Mouse (Mus musculus) intestine, embryonic 14.5 days (tissue): ENCODE measurements at regions not wholly inside any gene's neighbourhood (a gene's known extent, or its start where the extent isn't known, plus 50 kb on each side); places are given as distances from the start of the nearest gene placed in this dataset.

Source experiments
- ATAC-seq: fragments of 200-750 bp; cut with Nextera tagmentation; replicated peaks from 2 replicates; pipeline ENCODE4 v1.8.0; 2017; ENCODE audit warnings: low read depth, moderate number of reproducible peaks, moderate TSS enrichment, moderate library complexity; ENCODE audit not compliant: low FRiP score, low TSS enrichment
- DNase-seq: peaks from one replicate; pipeline ENCODE4 v3.0.0-alpha.2; 2018; ENCODE audit warnings: low spot score
- H3K27ac ChIP-seq: fragments of 300-500 bp; sonication (generic); 2 replicates; pipeline ENCODE4 v1.5.1; 2014; ENCODE audit warnings: low read depth, mild to moderate bottlenecking, control low read depth
- H3K27me3 ChIP-seq: fragments of 300-500 bp; sonication (generic); replicated peaks from 2 replicates; pipeline ENCODE4 v1.6.1; 2014; ENCODE audit warnings: low read length, control low read depth; ENCODE audit not compliant: control insufficient read depth, insufficient read depth
- H3K36me3 ChIP-seq: fragments of 300-500 bp; sonication (generic); 2 replicates; pipeline ENCODE4 v1.6.1; 2014; ENCODE audit warnings: low read length, control low read depth; ENCODE audit not compliant: control insufficient read depth, insufficient read depth
- H3K4me1 ChIP-seq: fragments of 300-500 bp; sonication (generic); replicated peaks from 2 replicates; pipeline ENCODE4 v1.6.1; 2014; ENCODE audit warnings: low read length, control low read depth, mixed read lengths; ENCODE audit not compliant: control insufficient read depth, insufficient read depth
- H3K4me2 ChIP-seq: fragments of 300-500 bp; sonication (generic); 2 replicates; pipeline ENCODE4 v1.6.1; 2014; ENCODE audit warnings: low read length
- H3K4me3 ChIP-seq: fragments of 300-500 bp; sonication (generic); 2 replicates; pipeline ENCODE4 v1.5.1; 2014; ENCODE audit warnings: low read depth, low read length, control low read depth, mixed read lengths
- H3K9ac ChIP-seq: fragments of 300-500 bp; sonication (generic); 2 replicates; pipeline ENCODE4 v1.6.1; 2014; ENCODE audit warnings: mild to moderate bottlenecking, low read length
- H3K9me3 ChIP-seq: fragments of 300-500 bp; sonication (generic); 2 replicates; pipeline ENCODE4 v1.6.1; 2016; ENCODE audit warnings: low read length, control low read depth; ENCODE audit not compliant: control insufficient read depth
- WGBS: fragments of 180-500 bp; shearing (Covaris S2); extraction: QIAGEN DNeasy Blood & Tissue Kit; methylation state at CpG from one replicate; pipeline ENCODE4 v1.1.7; 2014; 5-methylcytosine and 5-hydroxymethylcytosine counted together

GRCm38 (mm10) chr2:137827814-137828374, 428.5 kb upstream of the Btbd3 start:
- Histone ChIP-seq H3K9me3 (no peaks in the 10 kb centered on the region), H3K4me3 (no peak overlapping the region), H3K4me1 (no peaks in the 10 kb centered on the region), H3K9ac (no peak overlapping the region), H3K4me2 (no peak overlapping the region), H3K27me3 (no peaks in the 10 kb centered on the region), H3K36me3 (no peaks in the 10 kb centered on the region), H3K27ac (no peak overlapping the region)
- no peak for ATAC-seq
- 75% methylated on average over 8 of the region's 8 CpGs for WGBS
- DNase-seq = no peak

- ATAC-seq = no peak
- H3K9me3 ChIP-seq = no peaks in the 10 kb centered on the region
- no peaks in the 10 kb centered on the region for H3K36me3 ChIP-seq
- H3K27ac ChIP-seq = no peak overlapping the region
- H3K4me1 ChIP-seq = no peaks in the 10 kb centered on the region
- no peak overlapping the region for H3K4me2 ChIP-seq
- no peaks in the 10 kb centered on the region for H3K27me3 ChIP-seq
- H3K9ac ChIP-seq = no peak overlapping the region
- WGBS = 80% methylated on average over 5 of the region's 5 CpGs
- DNase-seq = no peak
- no peak overlapping the region for H3K4me3 ChIP-seq
Observed at GRCm38 (mm10) chr2:137821344-137821916, 434.9 kb upstream of the Btbd3 start.

- Histone ChIP-seq H3K27me3 (no peaks in the 10 kb centered on the region), H3K27ac (no peak overlapping the region), H3K36me3 (no peaks in the 10 kb centered on the region), H3K4me1 (no peaks in the 10 kb centered on the region), H3K9ac (no peak overlapping the region), H3K4me3 (no peak overlapping the region), H3K4me2 (no peak overlapping the region), H3K9me3 (no peaks in the 10 kb centered on the region)
- DNase-seq (no peak), ATAC-seq (no peak)
- WGBS = 100% methylated on average over 1 of the region's 1 CpGs
Observed at GRCm38 (mm10) chr2:137814945-137815344, 441.4 kb upstream of the Btbd3 start.

GRCm38 (mm10) chr2:137808401-137809230, 447.7 kb upstream of the Btbd3 start:
- WGBS = 80% methylated on average over 13 of the region's 13 CpGs
- no peak overlapping the region for H3K9ac ChIP-seq
- H3K4me3 ChIP-seq = no peak overlapping the region
- ATAC-seq = no peak
- H3K27me3 ChIP-seq = no peaks in the 10 kb centered on the region
- no peak for DNase-seq
- H3K9me3 ChIP-seq = no peaks in the 10 kb centered on the region
- H3K36me3 ChIP-seq = no peaks in the 10 kb centered on the region
- no peak overlapping the region for H3K27ac ChIP-seq
- H3K4me2 ChIP-seq = no peak overlapping the region
- no peaks in the 10 kb centered on the region for H3K4me1 ChIP-seq

GRCm38 (mm10) chr2:137807594-137808295, 448.6 kb upstream of the Btbd3 start:
- H3K4me2 ChIP-seq = no peak overlapping the region
- H3K27me3 ChIP-seq = no peaks in the 10 kb centered on the region
- H3K9me3 ChIP-seq = no peaks in the 10 kb centered on the region
- no peak overlapping the region for H3K27ac ChIP-seq
- no peak overlapping the region for H3K4me3 ChIP-seq
- H3K36me3 ChIP-seq = no peaks in the 10 kb centered on the region
- no peak for ATAC-seq
- no peak for DNase-seq
- no peak overlapping the region for H3K9ac ChIP-seq
- H3K4me1 ChIP-seq = no peaks in the 10 kb centered on the region
- WGBS = 78% methylated on average over 5 of the region's 5 CpGs

GRCm38 (mm10) chr2:137794841-137795240, 461.5 kb upstream of the Btbd3 start:
- Histone ChIP-seq H3K36me3 (no peaks in the 10 kb centered on the region), H3K27me3 (no peaks in the 10 kb centered on the region), H3K4me1 (no peaks in the 10 kb centered on the region; the same call in 1 of the 2 replicates), H3K4me3 (no peak overlapping the region), H3K27ac (no peak overlapping the region), H3K4me2 (no peak overlapping the region), H3K9ac (no peak overlapping the region), H3K9me3 (no peaks in the 10 kb centered on the region)
- no peak for ATAC-seq
- no peak for DNase-seq
- 58% methylated on average over 2 of the region's 2 CpGs for WGBS

- Histone ChIP-seq H3K9me3 (no peaks in the 10 kb centered on the region), H3K27me3 (no peaks in the 10 kb centered on the region), H3K4me1 (no peaks in the 10 kb centered on the region), H3K36me3 (no peaks in the 10 kb centered on the region), H3K4me2 (no peak overlapping the region), H3K4me3 (no peak overlapping the region), H3K9ac (no peak overlapping the region), H3K27ac (no peak overlapping the region)
- WGBS = 85% methylated on average over 6 of the region's 6 CpGs
- ATAC-seq = no peak
- DNase-seq = no peak
Observed at GRCm38 (mm10) chr2:137784091-137784490, 472.3 kb upstream of the Btbd3 start.

GRCm38 (mm10) chr2:137777430-137777829, 478.9 kb upstream of the Btbd3 start:
- Histone ChIP-seq H3K9ac (no peak overlapping the region), H3K27me3 (no peaks in the 10 kb centered on the region), H3K4me2 (no peak overlapping the region), H3K9me3 (no peaks in the 10 kb centered on the region), H3K4me3 (no peak overlapping the region), H3K27ac (no peak overlapping the region), H3K36me3 (no peaks in the 10 kb centered on the region), H3K4me1 (no peaks in the 10 kb centered on the region)
- DNase-seq (no peak), ATAC-seq (no peak)
- WGBS = 85% methylated on average over 3 of the region's 3 CpGs
